Mouse (Mus musculus): ENCODE measurements around the gene Fasn.
"Not testable (repeated sequence)": the region's sequence is repeated elsewhere in the genome, so short reads cannot be mapped to it uniquely, and the experiment has no call there.

The Fasn gene

GRCm38 (mm10) chr11:120823956-120824786 lies at the start of gene Fasn:
Gene Fasn (minus strand): TSS chr11:120824547.
- DNase-seq (ENCODE audit: low spot score): peak; percentile 94

- DNase-seq (ENCODE audit: low spot score): peak; percentile 99
These were observed 48.9 kb upstream of the Fasn start for GRCm38 (mm10) chr11:120873206-120873605.

GRCm38 (mm10) chr11:120871521-120871920 lies 47.2 kb upstream of the Fasn start:
- no peak for DNase-seq (ENCODE audit: low spot score)

- DNase-seq (ENCODE audit: low spot score): peak; percentile 60
These were observed 41.5 kb upstream of the Fasn start for GRCm38 (mm10) chr11:120865816-120866215.

GRCm38 (mm10) chr11:120862819-120863218 lies 38.5 kb upstream of the Fasn start:
- DNase-seq (ENCODE audit: low spot score): no peak

- DNase-seq (ENCODE audit: low spot score): not testable (repeated sequence)
These were observed 31.6 kb upstream of the Fasn start for GRCm38 (mm10) chr11:120855938-120856337.

- no peak for DNase-seq (ENCODE audit: low spot score)
These were observed 29.4 kb upstream of the Fasn start for GRCm38 (mm10) chr11:120853788-120854187.

- peak; percentile 50 for DNase-seq (ENCODE audit: low spot score)
These were observed 28.8 kb upstream of the Fasn start for GRCm38 (mm10) chr11:120853158-120853557.

GRCm38 (mm10) chr11:120852083-120852935 lies 28.0 kb upstream of the Fasn start:
- DNase-seq (ENCODE audit: low spot score): peak; percentile 74

GRCm38 (mm10) chr11:120851582-120851981 lies 27.2 kb upstream of the Fasn start:
- DNase-seq (ENCODE audit: low spot score): no peak

GRCm38 (mm10) chr11:120851132-120851531 lies 26.8 kb upstream of the Fasn start:
- DNase-seq (ENCODE audit: low spot score): peak; percentile 91

GRCm38 (mm10) chr11:120850331-120851030 lies 26.1 kb upstream of the Fasn start:
- DNase-seq (ENCODE audit: low spot score): peak; percentile 47

GRCm38 (mm10) chr11:120846725-120847475 lies 22.6 kb upstream of the Fasn start:
- DNase-seq (ENCODE audit: low spot score): no peak

- no peak for DNase-seq (ENCODE audit: low spot score)
These were observed 20.0 kb upstream of the Fasn start for GRCm38 (mm10) chr11:120844329-120844728.

GRCm38 (mm10) chr11:120833555-120834280 lies 9.4 kb upstream of the Fasn start:
- DNase-seq (ENCODE audit: low spot score): no peak

GRCm38 (mm10) chr11:120832962-120833361 lies 8.6 kb upstream of the Fasn start:
- not testable (repeated sequence) for DNase-seq (ENCODE audit: low spot score)

GRCm38 (mm10) chr11:120831659-120832440 lies 7.5 kb upstream of the Fasn start:
- no peak for DNase-seq (ENCODE audit: low spot score)

GRCm38 (mm10) chr11:120830686-120831085 lies 6.3 kb upstream of the Fasn start:
- DNase-seq (ENCODE audit: low spot score): peak; percentile 91

GRCm38 (mm10) chr11:120829757-120830532 lies 5.6 kb upstream of the Fasn start:
- DNase-seq (ENCODE audit: low spot score): no peak
